Mouse (Mus musculus) stomach, postnatal 0 days (tissue): ENCODE measurements around the gene Mmp24. TPM values are rescaled to one million over a fixed set of nuclear protein-coding genes. Genes with fewer than 3 reads are reported as not detected.

Source experiments
- ATAC-seq: fragments of 200-750 bp; cut with Nextera tagmentation; 2 replicates; pipeline ENCODE4 v1.8.0; 2017; ENCODE audit not compliant: low FRiP score, low TSS enrichment
- DNase-seq: peaks from one replicate; pipeline ENCODE4 v3.0.0-alpha.2; 2016; ENCODE audit warnings: low spot score
- H3K27ac ChIP-seq: fragments of 300-500 bp; sonication (generic); replicated peaks from 2 replicates; pipeline ENCODE4 v1.5.1; 2014; ENCODE audit warnings: mild to moderate bottlenecking, control low read depth
- H3K27me3 ChIP-seq: fragments of 300-500 bp; sonication (generic); 2 replicates; pipeline ENCODE4 v1.6.1; 2014; ENCODE audit warnings: low read length; ENCODE audit not compliant: control insufficient read depth, insufficient read depth
- H3K36me3 ChIP-seq: fragments of 300-500 bp; sonication (generic); 2 replicates; pipeline ENCODE4 v1.6.1; 2014; ENCODE audit warnings: low read length, mixed read lengths; ENCODE audit not compliant: control insufficient read depth, insufficient read depth
- H3K4me1 ChIP-seq: fragments of 300-500 bp; sonication (generic); replicated peaks from 2 replicates; pipeline ENCODE4 v1.6.1; 2014; ENCODE audit warnings: antibody characterized with exemption; ENCODE audit not compliant: control insufficient read depth, insufficient read depth
- H3K4me2 ChIP-seq: fragments of 300-500 bp; sonication (generic); replicated peaks from 2 replicates; pipeline ENCODE4 v1.6.1; 2014; ENCODE audit warnings: low read depth, mild to moderate bottlenecking, control low read depth, moderate library complexity
- H3K4me3 ChIP-seq: fragments of 300-500 bp; sonication (generic); 2 replicates; pipeline ENCODE4 v1.5.1; 2014; ENCODE audit warnings: low read depth, low read length, control low read depth
- H3K9ac ChIP-seq: fragments of 300-500 bp; sonication (generic); 2 replicates; pipeline ENCODE4 v1.6.1; 2014; ENCODE audit warnings: mild to moderate bottlenecking, low read length, control low read depth, mixed read lengths
- H3K9me3 ChIP-seq: fragments of 300-500 bp; sonication (generic); 2 replicates; pipeline ENCODE4 v1.6.1; 2016; ENCODE audit warnings: low read length; ENCODE audit not compliant: control insufficient read depth
- CTCF ChIP-seq: IDR thresholded peaks from 2 replicates; pipeline ENCODE4 v1.5.1; 2016; ENCODE audit warnings: antibody characterized with exemption, low read depth, mild to moderate bottlenecking, moderate library complexity
- EP300 ChIP-seq: optimal IDR thresholded peaks from 2 replicates; pipeline ENCODE3; 2016; ENCODE audit warnings: antibody characterized with exemption
- WGBS: fragments of 180-500 bp; shearing (Covaris S2); extraction: QIAGEN DNeasy Blood & Tissue Kit; methylation state at CpG from one replicate; pipeline ENCODE4 v1.1.7; 2014; 5-methylcytosine and 5-hydroxymethylcytosine counted together
- polyA plus RNA-seq: library from polyadenylated mRNA; unstranded; fragments of >200 nt; fragmentation: Nextera tagmentation; extraction: Ambion mirVana; gene quantifications from 2 replicates; pipeline ENCODE4 v1.2.1, GENCODE M21; 2015

Gene Mmp24
- polyA plus RNA-seq, 1 experiment from 2014 or later, result 0.23 TPM

GRCm38 (mm10) chr2:155777688-155777985 is 2.5 kb downstream of the Mmp24 start:
- Histone ChIP-seq H3K4me3 (no peak overlapping the region), H3K4me1 (no peaks in the 10 kb centered on the region), H3K9ac (no peak overlapping the region), H3K27me3 (peaks cover 5% of the 10 kb centered on the region; the same call in 1 of the 2 replicates), H3K36me3 (no peaks in the 10 kb centered on the region), H3K9me3 (no peaks in the 10 kb centered on the region), H3K27ac (no peak overlapping the region), H3K4me2 (no peak overlapping the region)
- DNase-seq, result no peak
- WGBS, result 80% methylated on average over 4 of the region's 4 CpGs
- TF ChIP-seq EP300 (no peak), CTCF (no peak)
- no peak for ATAC-seq

- 60% methylated on average over 6 of the region's 6 CpGs for WGBS
- Histone ChIP-seq H3K4me1 (no peaks in the 10 kb centered on the region), H3K9me3 (no peaks in the 10 kb centered on the region), H3K4me3 (no peak overlapping the region), H3K27ac (no peak overlapping the region), H3K27me3 (peaks cover 5% of the 10 kb centered on the region; the same call in 1 of the 2 replicates), H3K4me2 (no peak overlapping the region), H3K9ac (no peak overlapping the region), H3K36me3 (no peaks in the 10 kb centered on the region)
- ATAC-seq (no peak), DNase-seq (no peak)
- no peak for TF ChIP-seq CTCF
- no peak for TF ChIP-seq EP300
Observed at GRCm38 (mm10) chr2:155778004-155778403, 2.9 kb downstream of the Mmp24 start.

GRCm38 (mm10) chr2:155779066-155779465 is 3.9 kb downstream of the Mmp24 start:
- H3K4me3 ChIP-seq, result no peak overlapping the region
- no peak overlapping the region for H3K27ac ChIP-seq
- ATAC-seq, result no peak
- no peaks in the 10 kb centered on the region for H3K4me1 ChIP-seq
- TF ChIP-seq CTCF, result no peak
- TF ChIP-seq EP300, result no peak
- H3K36me3 ChIP-seq, result no peaks in the 10 kb centered on the region
- 39% methylated on average over 7 of the region's 7 CpGs for WGBS
- DNase-seq, result no peak
- H3K27me3 ChIP-seq, result peaks cover 5% of the 10 kb centered on the region; the same call in 1 of the 2 replicates
- H3K9me3 ChIP-seq, result no peaks in the 10 kb centered on the region
- no peak overlapping the region for H3K4me2 ChIP-seq
- H3K9ac ChIP-seq, result no peak overlapping the region

- DNase-seq (no peak), ATAC-seq (no peak)
Observed at GRCm38 (mm10) chr2:155779506-155779905, 4.4 kb downstream of the Mmp24 start.

GRCm38 (mm10) chr2:155784534-155784933 is 9.4 kb downstream of the Mmp24 start:
- H3K27ac ChIP-seq, result no peak overlapping the region
- no peak overlapping the region for H3K4me2 ChIP-seq
- no peaks in the 10 kb centered on the region for H3K9me3 ChIP-seq
- no peak for ATAC-seq
- WGBS, result 75% methylated on average over 6 of the region's 6 CpGs
- no peaks in the 10 kb centered on the region for H3K27me3 ChIP-seq
- DNase-seq, result no peak
- H3K4me1 ChIP-seq, result no peaks in the 10 kb centered on the region
- H3K36me3 ChIP-seq, result no peaks in the 10 kb centered on the region
- H3K9ac ChIP-seq, result no peak overlapping the region
- no peak overlapping the region for H3K4me3 ChIP-seq
- no peak for TF ChIP-seq EP300
- no peak for TF ChIP-seq CTCF

More at GRCm38 (mm10) chr2:155779506-155779905, 4.4 kb downstream of the Mmp24 start:
- no peak overlapping the region for H3K9ac ChIP-seq
- H3K4me3 ChIP-seq, result no peak overlapping the region
- no peaks in the 10 kb centered on the region for H3K36me3 ChIP-seq
- H3K4me1 ChIP-seq, result no peaks in the 10 kb centered on the region
- H3K27ac ChIP-seq, result no peak overlapping the region
- no peak for TF ChIP-seq CTCF
- no peak for TF ChIP-seq EP300
- H3K9me3 ChIP-seq, result no peaks in the 10 kb centered on the region
- WGBS, result 87% methylated on average over 3 of the region's 3 CpGs
- no peak overlapping the region for H3K4me2 ChIP-seq
- peaks cover 5% of the 10 kb centered on the region; the same call in 1 of the 2 replicates for H3K27me3 ChIP-seq

GRCm38 (mm10) chr2:155786905-155787304 is 11.8 kb downstream of the Mmp24 start:
- no peaks in the 10 kb centered on the region for H3K27me3 ChIP-seq
- ATAC-seq (no peak), DNase-seq (no peak)
- no peaks in the 10 kb centered on the region for H3K4me1 ChIP-seq
- no peak overlapping the region for H3K9ac ChIP-seq
- no peaks in the 10 kb centered on the region for H3K36me3 ChIP-seq
- H3K4me3 ChIP-seq, result no peak overlapping the region
- H3K27ac ChIP-seq, result no peak overlapping the region
- H3K9me3 ChIP-seq, result no peaks in the 10 kb centered on the region
- WGBS, result 64% methylated on average over 5 of the region's 5 CpGs
- no peak overlapping the region for H3K4me2 ChIP-seq
- TF ChIP-seq CTCF, result no peak
- no peak for TF ChIP-seq EP300
